Mouse (Mus musculus) CH12.LX (cell line): ENCODE measurements around the gene Slc4a5. TPM values are rescaled to one million over a fixed set of nuclear protein-coding genes. Genes with fewer than 3 reads are reported as not detected.

Source experiments
- DNase-seq: peaks from one replicate; pipeline ENCODE4 v3.0.0-alpha.2; 2013; ENCODE audit errors: extremely low read depth
- H3K27ac ChIP-seq: 2 replicates; pipeline ENCODE4 v1.5.1; 2012; ENCODE audit warnings: low read depth, mild to moderate bottlenecking, control low read depth, moderate library complexity; ENCODE audit not compliant: insufficient read depth
- H3K27me3 ChIP-seq: replicated peaks from 2 replicates; pipeline ENCODE3; 2012; ENCODE audit warnings: inconsistent platforms
- H3K36me3 ChIP-seq, 2 experiments: replicated peaks in 1 of 2; 2 replicates each; pipeline versions ENCODE3 to v1.6.1; 2012; ENCODE audit warnings: inconsistent platforms in 1 of 2, low read length in 1 of 2, mild to moderate bottlenecking in 1 of 2, mixed read lengths in 1 of 2, moderate library complexity in 1 of 2; ENCODE audit not compliant: control insufficient read depth in 1 of 2, insufficient read depth in 1 of 2
- H3K4me1 ChIP-seq, 2 experiments: 2 replicates each; pipeline ENCODE4 v1.6.1; 2012; ENCODE audit warnings: inconsistent platforms in 1 of 2, moderate library complexity in 1 of 2; ENCODE audit not compliant: insufficient read depth in 2 of 2, control insufficient read depth in 1 of 2
- H3K4me2 ChIP-seq: 2 replicates; pipeline ENCODE4 v1.6.1; 2012; ENCODE audit warnings: low read depth, mild to moderate bottlenecking, control low read depth; ENCODE audit not compliant: poor library complexity, insufficient read depth, severe bottlenecking
- H3K4me3 ChIP-seq, 3 experiments: fragments of 150-350 bp in 1 of 3; sonication (generic) in 1 of 3; replicated peaks in 1 of 3; 2 replicates each; pipeline versions ENCODE3 to v1.5.1; 2011 to 2012; ENCODE audit warnings: low read depth in 2 of 3, low read length in 2 of 3, mild to moderate bottlenecking in 2 of 3, moderate library complexity in 2 of 3, control low read depth in 1 of 3, improper control_type of control experiment in 1 of 3, inconsistent platforms in 1 of 3, mixed read lengths in 1 of 3; ENCODE audit not compliant: poor library complexity in 1 of 3
- H3K79me2 ChIP-seq: replicated peaks from 2 replicates; pipeline ENCODE4 v1.6.1; 2012; ENCODE audit warnings: mild to moderate bottlenecking, moderate library complexity; ENCODE audit not compliant: control insufficient read depth, poor library complexity, insufficient read depth, severe bottlenecking; ENCODE audit errors: extremely low read depth
- H3K9ac ChIP-seq: 2 replicates; pipeline ENCODE4 v1.6.1; 2012; ENCODE audit warnings: low read depth, mild to moderate bottlenecking, control low read depth, moderate library complexity; ENCODE audit not compliant: insufficient read depth
- H3K9me3 ChIP-seq: replicated peaks from 2 replicates; pipeline ENCODE3; 2012; ENCODE audit warnings: low read length, inconsistent platforms, mixed read lengths
- CHD1 ChIP-seq: IDR thresholded peaks from 2 replicates; pipeline ENCODE4 v1.6.1; 2012; ENCODE audit warnings: low read depth, low read length, improper control_type of control experiment, inconsistent platforms
- CTCF ChIP-seq, 2 experiments: IDR thresholded peaks in 1 of 2; conservative IDR thresholded peaks in 1 of 2; 2 replicates each; pipeline ENCODE4 v1.5.1; 2011 to 2012; ENCODE audit warnings: low read depth in 2 of 2, low read length in 2 of 2, improper control_type of control experiment in 1 of 2, inconsistent platforms in 1 of 2, mild to moderate bottlenecking in 1 of 2, moderate library complexity in 1 of 2
- E2F4 ChIP-seq: IDR thresholded peaks from 2 replicates; pipeline ENCODE4 v1.6.1; 2011; ENCODE audit warnings: low read depth, low read length, improper control_type of control experiment; ENCODE audit not compliant: insufficient replicate concordance
- ELF1 ChIP-seq: IDR thresholded peaks from 2 replicates; pipeline ENCODE4 v1.6.1; 2014; ENCODE audit warnings: low read depth, mild to moderate bottlenecking, inconsistent platforms, low read length, improper control_type of control experiment
- GABPA ChIP-seq: IDR thresholded peaks from 2 replicates; pipeline ENCODE4 v1.6.1; 2012; ENCODE audit warnings: low read depth, low read length, improper control_type of control experiment, inconsistent platforms; ENCODE audit not compliant: insufficient replicate concordance
- IRF4 ChIP-seq: IDR thresholded peaks from 2 replicates; pipeline ENCODE4 v1.6.1; 2014; ENCODE audit warnings: low read depth, mild to moderate bottlenecking, inconsistent platforms, low read length, improper control_type of control experiment
- JUN ChIP-seq: IDR thresholded peaks from 2 replicates; pipeline ENCODE4 v1.6.1; 2011; ENCODE audit warnings: low read depth, mild to moderate bottlenecking, low read length, improper control_type of control experiment, moderate library complexity; ENCODE audit not compliant: insufficient read depth
- MAX ChIP-seq: IDR thresholded peaks from 2 replicates; pipeline ENCODE4 v1.6.1; 2011; ENCODE audit warnings: low read length, improper control_type of control experiment
- MAZ ChIP-seq: IDR thresholded peaks from 2 replicates; pipeline ENCODE4 v1.6.1; 2012; ENCODE audit warnings: low read depth, mild to moderate bottlenecking, inconsistent platforms, low read length, improper control_type of control experiment, moderate library complexity
- MXI1 ChIP-seq: IDR thresholded peaks from 2 replicates; pipeline ENCODE4 v1.6.1; 2011; ENCODE audit warnings: mild to moderate bottlenecking, low read depth, low read length, improper control_type of control experiment
- MYC ChIP-seq: IDR thresholded peaks from 2 replicates; pipeline ENCODE4 v1.6.1; 2011; ENCODE audit warnings: low read depth, mild to moderate bottlenecking, improper control_type of control experiment, low read length
- NRF1 ChIP-seq: IDR thresholded peaks from 2 replicates; pipeline ENCODE4 v1.6.1; 2014; ENCODE audit warnings: low read depth, mild to moderate bottlenecking, inconsistent platforms, low read length, improper control_type of control experiment, moderate library complexity
- POLR2AphosphoS2 ChIP-seq: IDR thresholded peaks from 2 replicates; pipeline ENCODE4 v1.6.1; 2011; ENCODE audit warnings: low read depth, low read length, improper control_type of control experiment
- RAD21 ChIP-seq: IDR thresholded peaks from 2 replicates; pipeline ENCODE4 v1.6.1; 2011; ENCODE audit warnings: low read depth, mild to moderate bottlenecking, low read length, improper control_type of control experiment, moderate library complexity
- RCOR1 ChIP-seq: conservative IDR thresholded peaks from 2 replicates; pipeline ENCODE4 v1.6.1; 2012; ENCODE audit warnings: low read depth, mild to moderate bottlenecking, inconsistent platforms, low read length, improper control_type of control experiment
- SMC3 ChIP-seq: IDR thresholded peaks from 2 replicates; pipeline ENCODE4 v1.6.1; 2011; ENCODE audit warnings: low read depth, low read length, improper control_type of control experiment
- TBP ChIP-seq: conservative IDR thresholded peaks from 2 replicates; pipeline ENCODE4 v1.6.1; 2011; ENCODE audit warnings: low read depth, low read length, improper control_type of control experiment
- UBTF ChIP-seq: IDR thresholded peaks from 2 replicates; pipeline ENCODE4 v1.6.1; 2012; ENCODE audit warnings: low read depth, mild to moderate bottlenecking, inconsistent platforms, low read length, improper control_type of control experiment, moderate library complexity
- USF1 ChIP-seq: IDR thresholded peaks from 2 replicates; pipeline ENCODE4 v1.6.1; 2014; ENCODE audit warnings: low read depth, mild to moderate bottlenecking, inconsistent platforms, low read length, improper control_type of control experiment
- ZC3H11A ChIP-seq: IDR thresholded peaks from 2 replicates; pipeline ENCODE4 v1.6.1; 2012; ENCODE audit warnings: low read depth, mild to moderate bottlenecking, inconsistent platforms, low read length, improper control_type of control experiment
- ZKSCAN1 ChIP-seq: IDR thresholded peaks from 2 replicates; pipeline ENCODE4 v1.6.1; 2012; ENCODE audit warnings: low read depth, inconsistent platforms, low read length, improper control_type of control experiment, borderline replicate concordance
- dilution Hi-C: fragments of 300-500 bp; cut with MboI; formaldehyde crosslinking; loops from 2 replicates; pipeline ENCODE4 v1.14.3; 2020; ENCODE audit warnings: low sequenced_read_pairs; ENCODE audit not compliant: extremely low pct_unique_long_range_greater_than_20kb, extremely low pct_ligation_motif_present
- in situ Hi-C: fragments of 300-500 bp; cut with MboI; formaldehyde crosslinking; loops from 3 replicates; pipeline ENCODE4 v1.14.3; 2019; ENCODE audit warnings: low sequenced_read_pairs, low pct_ligation_motif_present, low pct_unique_long_range_greater_than_20kb, mixed read lengths
- polyA plus RNA-seq: library from polyadenylated mRNA; unstranded; fragments of >175 nt; gene quantifications from 2 replicates; pipeline ENCODE4 v1.2.1, GENCODE M21; 2012; ENCODE audit warnings: low read depth; ENCODE audit not compliant: insufficient read length
- total RNA-seq, 2 experiments: library from RNA; depleted of rRNA; stranded (reverse); fragments of 300-350 nt in 1 of 2; fragments of >200 nt in 1 of 2; gene quantifications; 2 replicates each; pipeline ENCODE4 v1.2.3; 2012 to 2014

Slc4a5 gene
- total and polyA plus RNA-seq, 3 experiments: 0.13 to 0.21 TPM; not detected in 1

DNA sequence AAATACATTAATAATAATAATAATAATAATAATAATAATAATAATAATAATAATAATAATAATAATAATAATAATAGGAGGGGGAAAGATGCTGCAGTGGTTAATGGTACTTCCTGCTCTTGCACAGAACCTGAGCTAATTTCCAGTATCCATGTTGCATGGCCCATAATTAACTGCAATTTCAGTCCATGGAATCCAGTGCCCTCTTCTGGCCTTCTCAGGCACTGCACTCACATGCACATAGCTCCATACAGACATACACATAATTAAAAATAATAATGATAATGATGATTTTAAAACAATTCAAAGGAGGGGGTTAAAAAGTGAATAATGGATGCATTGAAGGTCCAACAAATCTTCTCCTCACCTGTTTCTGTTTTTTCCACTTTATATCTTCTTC lies 45.6 kb downstream of the Slc4a5 start:
- DNase-seq: peak; percentile 20
- H3K27me3 ChIP-seq: peaks cover 42% of the 10 kb centered on the region
- TF ChIP-seq USF1: no peak
- peak; percentile 23; the same call in 1 of the 2 replicates for TF ChIP-seq SMC3
- peak; percentile 47 to 54; a peak in 3 of 4 replicates for TF ChIP-seq CTCF (conservative IDR thresholded peaks at IDR 0.05 in 1 of 2, IDR thresholded peaks at IDR 0.05 in 1 of 2; ENCODE audit: low read depth in 2 of 2, low read length in 2 of 2)
- TF ChIP-seq RAD21: peak; percentile 43
- no peaks in the 10 kb centered on the region for H3K79me2 ChIP-seq
- H3K4me2 ChIP-seq: no peak overlapping the region
- H3K9ac ChIP-seq: no peak overlapping the region
- no peaks in the 10 kb centered on the region for H3K36me3 ChIP-seq
- dilution Hi-C loops (no loop called here), in situ Hi-C loops (no loop called here)
- no peak overlapping the region for H3K4me3 ChIP-seq
- no peak overlapping the region for H3K27ac ChIP-seq
- peaks cover 2% of the 10 kb centered on the region for H3K9me3 ChIP-seq
- peaks cover 4 to 20% of the 10 kb centered on the region in 2 experiments; a peak in 3 of 4 replicates for H3K4me1 ChIP-seq

DNA sequence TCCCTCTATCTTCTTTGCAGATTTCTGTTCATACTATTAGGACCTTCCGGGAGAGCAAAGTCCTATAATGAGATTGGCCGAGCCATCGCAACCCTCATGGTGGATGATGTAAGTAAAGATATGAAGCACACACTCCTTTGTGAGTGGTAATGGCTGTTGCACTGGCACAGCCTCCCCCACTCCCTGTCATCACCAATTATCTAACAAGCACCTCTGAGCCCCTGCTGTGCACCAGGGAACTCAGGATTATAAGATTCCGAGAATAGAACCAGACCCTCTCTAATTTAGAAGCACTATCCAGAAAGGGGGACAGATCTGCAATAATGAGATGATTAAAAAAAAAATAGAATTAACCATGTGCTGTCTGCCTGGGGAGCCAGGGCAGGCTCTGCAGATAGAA lies 46.0 kb downstream of the Slc4a5 start:
- no peak for DNase-seq
- Histone ChIP-seq H3K9ac (no peak overlapping the region), H3K27me3 (peaks cover 42% of the 10 kb centered on the region), H3K9me3 (no peaks in the 10 kb centered on the region), H3K79me2 (no peaks in the 10 kb centered on the region), H3K4me3 (no peak overlapping the region), H3K4me1 (peaks cover 4 to 20% of the 10 kb centered on the region in 2 experiments; a peak in 3 of 4 replicates), H3K27ac (no peak overlapping the region), H3K36me3 (no peaks in the 10 kb centered on the region), H3K4me2 (no peak overlapping the region)
- in situ Hi-C loops: no loop called here
- TF ChIP-seq JUN (no peak), NRF1 (no peak), E2F4 (no peak), MAZ (no peak), ZKSCAN1 (no peak), POLR2AphosphoS2 (no peak), UBTF (no peak), IRF4 (no peak), CHD1 (no peak), MAX (no peak), GABPA (no peak), MXI1 (no peak), ELF1 (no peak), TBP (no peak), RCOR1 (no peak), ZC3H11A (no peak), SMC3 (no peak), MYC (no peak)
- dilution Hi-C loops: no loop called here
